Mouse (Mus musculus) neural tube, embryonic 10.5 days (tissue): Measurements from ENCODE around the gene Ntmt1.

Experiments
- DNase-seq: peaks from one replicate; pipeline ENCODE4 v3.0.0-alpha.2; 2017; ENCODE audit warnings: low spot score; ENCODE audit errors: extremely low spot score

Ntmt1 gene

GRCm38 (mm10) chr2:30783346-30783745 is 24.3 kb upstream of the Ntmt1 start:
- peak; percentile 82 for DNase-seq

GRCm38 (mm10) chr2:30784078-30784994 is 23.3 kb upstream of the Ntmt1 start:
- peak; percentile 80 for DNase-seq

GRCm38 (mm10) chr2:30787466-30787865 is 20.2 kb upstream of the Ntmt1 start:
- DNase-seq, result no peak

- no peak for DNase-seq
Measured at GRCm38 (mm10) chr2:30792061-30792460, 15.6 kb upstream of the Ntmt1 start.

- peak; percentile 99 for DNase-seq
Measured at GRCm38 (mm10) chr2:30794179-30795108, 13.2 kb upstream of the Ntmt1 start.

GRCm38 (mm10) chr2:30795271-30795888 is 12.2 kb upstream of the Ntmt1 start:
- peak; percentile 20 for DNase-seq

- peak; percentile 21 for DNase-seq
Measured at GRCm38 (mm10) chr2:30795889-30796275, 11.7 kb upstream of the Ntmt1 start.

GRCm38 (mm10) chr2:30796382-30796781 is 11.2 kb upstream of the Ntmt1 start:
- peak; percentile 80 for DNase-seq

- no peak for DNase-seq
Measured at GRCm38 (mm10) chr2:30799456-30799855, 8.2 kb upstream of the Ntmt1 start.

- DNase-seq, result peak; percentile 26
Measured at GRCm38 (mm10) chr2:30800671-30801066, 7.0 kb upstream of the Ntmt1 start.

- peak; percentile 72 for DNase-seq
Measured at GRCm38 (mm10) chr2:30801067-30801852, 6.4 kb upstream of the Ntmt1 start.

GRCm38 (mm10) chr2:30803604-30804003 is 4.0 kb upstream of the Ntmt1 start, which contains the start of gene 1700001O22Rik:
TSS of gene 1700001O22Rik (minus strand) at chr2:30803661.
- no peak for DNase-seq

GRCm38 (mm10) chr2:30805983-30806382 is 1.6 kb upstream of the Ntmt1 start:
- DNase-seq, result no peak

GRCm38 (mm10) chr2:30807147-30807647 is 429 bp upstream of the Ntmt1 start:
- DNase-seq, result no peak

GRCm38 (mm10) chr2:30808296-30808655 is 650 bp downstream of the Ntmt1 start:
- DNase-seq, result peak; percentile 25

- no peak for DNase-seq
Measured at GRCm38 (mm10) chr2:30809503-30809902, 1.9 kb downstream of the Ntmt1 start.

GRCm38 (mm10) chr2:30810573-30810972 is 2.9 kb downstream of the Ntmt1 start:
- DNase-seq, result no peak

GRCm38 (mm10) chr2:30816383-30816782 is 8.8 kb downstream of the Ntmt1 start:
- DNase-seq, result no peak

- no peak for DNase-seq
Measured at GRCm38 (mm10) chr2:30819873-30820272, 12.2 kb downstream of the Ntmt1 start.

- no peak for DNase-seq
Measured at GRCm38 (mm10) chr2:30821073-30821472, 13.4 kb downstream of the Ntmt1 start.

GRCm38 (mm10) chr2:30822460-30822859 is 14.8 kb downstream of the Ntmt1 start:
- DNase-seq, result no peak
